Mouse (Mus musculus) retina, adult 2 months (tissue): ENCODE results near the gene Med25.
"Not testable (repeated sequence)": the region's sequence is repeated elsewhere in the genome, so short reads cannot be mapped to it uniquely, and the experiment has no call there.

Experiments used
- DNase-seq: peaks from one replicate; pipeline ENCODE4 v3.0.0-alpha.2; 2012; ENCODE audit warnings: low read depth, low spot score

Med25 gene

GRCm38 (mm10) chr7:44893197-44893596, 685 bp upstream of the Med25 start:
- DNase-seq = no peak

GRCm38 (mm10) chr7:44891611-44892010, 901 bp downstream of the Med25 start:
- no peak for DNase-seq

GRCm38 (mm10) chr7:44890737-44891136, 1.8 kb downstream of the Med25 start:
- DNase-seq = no peak

- DNase-seq = no peak
Measured at GRCm38 (mm10) chr7:44890180-44890579, 2.3 kb downstream of the Med25 start.

GRCm38 (mm10) chr7:44888256-44889105, 4.0 kb downstream of the Med25 start:
- no peak for DNase-seq

GRCm38 (mm10) chr7:44886964-44887363, 5.5 kb downstream of the Med25 start:
- DNase-seq = no peak

- DNase-seq = no peak
Measured at GRCm38 (mm10) chr7:44884637-44885036, 7.9 kb downstream of the Med25 start.

- no peak for DNase-seq
Measured at GRCm38 (mm10) chr7:44883036-44883435, 9.5 kb downstream of the Med25 start.

GRCm38 (mm10) chr7:44877833-44878232, 14.7 kb downstream of the Med25 start:
- DNase-seq = no peak

- DNase-seq = not testable (repeated sequence)
Measured at GRCm38 (mm10) chr7:44871774-44872173, 20.7 kb downstream of the Med25 start.

- DNase-seq = no peak
Measured at GRCm38 (mm10) chr7:44871181-44871580, 21.3 kb downstream of the Med25 start.

- no peak for DNase-seq
Measured at GRCm38 (mm10) chr7:44870614-44871013, 21.9 kb downstream of the Med25 start.

- DNase-seq = peak; percentile 91
Measured at GRCm38 (mm10) chr7:44869697-44870528, 22.6 kb downstream of the Med25 start, which contains the start of gene Ptov1. TSS of gene Ptov1 (minus strand) at chr7:44869788.

- DNase-seq = peak; percentile 51
Measured at GRCm38 (mm10) chr7:44868919-44869696, 23.4 kb downstream of the Med25 start.

GRCm38 (mm10) chr7:44868465-44868864, 24.0 kb downstream of the Med25 start:
- no peak for DNase-seq

- no peak for DNase-seq
Measured at GRCm38 (mm10) chr7:44867802-44868201, 24.7 kb downstream of the Med25 start.

GRCm38 (mm10) chr7:44867010-44867702, 25.4 kb downstream of the Med25 start:
- no peak for DNase-seq

GRCm38 (mm10) chr7:44866276-44867009, 26.1 kb downstream of the Med25 start:
- DNase-seq = no peak

GRCm38 (mm10) chr7:44864595-44865542, 27.6 kb downstream of the Med25 start:
- DNase-seq = no peak
